Mouse (Mus musculus) CH12.LX (cell line): ENCODE results near the gene Itga2b.

ENCODE experiments used
- CTCF ChIP-seq, 2 experiments: IDR thresholded peaks in 1 of 2; conservative IDR thresholded peaks in 1 of 2; 2 replicates each; pipeline ENCODE4 v1.5.1; 2011 to 2012; ENCODE audit warnings: low read depth in 2 of 2, low read length in 2 of 2, improper control_type of control experiment in 1 of 2, inconsistent platforms in 1 of 2, mild to moderate bottlenecking in 1 of 2, moderate library complexity in 1 of 2
- EP300 ChIP-seq: IDR thresholded peaks from 2 replicates; pipeline ENCODE4 v1.6.1; 2011; ENCODE audit warnings: low read length, improper control_type of control experiment
- MEF2A ChIP-seq: IDR thresholded peaks from 2 replicates; pipeline ENCODE4 v1.6.1; 2014; ENCODE audit warnings: low read depth, mild to moderate bottlenecking, inconsistent platforms, low read length, improper control_type of control experiment, borderline replicate concordance
- POLR2A ChIP-seq: IDR thresholded peaks from 2 replicates; pipeline ENCODE4 v1.6.1; 2011; ENCODE audit warnings: low read depth, mild to moderate bottlenecking, improper control_type of control experiment, low read length
- RAD21 ChIP-seq: IDR thresholded peaks from 2 replicates; pipeline ENCODE4 v1.6.1; 2011; ENCODE audit warnings: low read depth, mild to moderate bottlenecking, low read length, improper control_type of control experiment, moderate library complexity
- SIN3A ChIP-seq: IDR thresholded peaks from 2 replicates; pipeline ENCODE4 v1.6.1; 2012; ENCODE audit warnings: low read length, improper control_type of control experiment, inconsistent platforms
- ZC3H11A ChIP-seq: IDR thresholded peaks from 2 replicates; pipeline ENCODE4 v1.6.1; 2012; ENCODE audit warnings: low read depth, mild to moderate bottlenecking, inconsistent platforms, low read length, improper control_type of control experiment
- ZKSCAN1 ChIP-seq: IDR thresholded peaks from 2 replicates; pipeline ENCODE4 v1.6.1; 2012; ENCODE audit warnings: low read depth, inconsistent platforms, low read length, improper control_type of control experiment, borderline replicate concordance
- ZMIZ1 ChIP-seq: IDR thresholded peaks from 2 replicates; pipeline ENCODE4 v1.6.1; 2012; ENCODE audit warnings: low read depth, mild to moderate bottlenecking, inconsistent platforms, low read length, improper control_type of control experiment

GRCm38 (mm10) chr11:102453131-102453530 lies 16.8 kb downstream of the Itga2b start:
- no peak for TF ChIP-seq CTCF (conservative IDR thresholded peaks at IDR 0.05 in 1 of 2, IDR thresholded peaks at IDR 0.05 in 1 of 2; ENCODE audit: low read depth in 2 of 2, low read length in 2 of 2)
- TF ChIP-seq ZMIZ1: no peak
- no peak for TF ChIP-seq POLR2A
- TF ChIP-seq SIN3A: no peak
- TF ChIP-seq EP300: no peak
- TF ChIP-seq ZC3H11A: no peak
- no peak for TF ChIP-seq MEF2A
- TF ChIP-seq RAD21: no peak
- no peak for TF ChIP-seq ZKSCAN1
